Comparison of ENCODE assay signal across 14 mouse cellular contexts in genomic region chr9:65606321-65607109, GRCm38 (mm10). TPM values are rescaled to one million over a fixed set of nuclear protein-coding genes. Genes with fewer than 3 reads are reported as not detected.
DNase-seq lines count a peak whose midpoint lies in the region; ATAC-seq lines count a peak whose summit lies in the region.
"Had no signal": no experiment of that assay in that cellular context is flagged by ENCODE, and none has a peak within 500 bp of the region (broad histone marks: within the 10 kb centered on the region; RNA-seq: fewer than 3 reads in every experiment).

No protein-coding gene starts in this region.

- peaks cover 4% of the 10 kb centered on the region; the same call in 1 of the 2 replicates for H3K4me1 ChIP-seq in kidney, embryonic 16.5 days (ENCODE audit: insufficient read depth, low read length)
- peaks cover 3% of the 10 kb centered on the region; the same call in 1 of the 2 replicates for H3K4me1 ChIP-seq in limb, embryonic 11.5 days (ENCODE audit: control insufficient read depth, insufficient read depth, low read length)

- no peaks in the 10 kb centered on the region for H3K9me3 ChIP-seq in kidney, embryonic 16.5 days (ENCODE audit: low read length)
- no peaks in the 10 kb centered on the region for H3K9me3 ChIP-seq in limb, embryonic 11.5 days (ENCODE audit: control insufficient read depth, low read length)
- H3K9me3 ChIP-seq: liver, embryonic 13.5 days; neural tube, embryonic 15.5 days had no signal

- H3K36me3 ChIP-seq in kidney, embryonic 16.5 days (ENCODE audit: insufficient read depth, low read length), result no peaks in the 10 kb centered on the region
- no peaks in the 10 kb centered on the region for H3K36me3 ChIP-seq in limb, embryonic 11.5 days (ENCODE audit: control insufficient read depth, insufficient read depth, low read length)
- H3K36me3 ChIP-seq: liver, embryonic 13.5 days; neural tube, embryonic 15.5 days had no signal

- no peak overlapping the region for H3K4me3 ChIP-seq in kidney, embryonic 16.5 days (ENCODE audit: low read length)
- H3K4me3 ChIP-seq in limb, embryonic 11.5 days (ENCODE audit: low read depth, low read length), result no peak overlapping the region
- H3K4me3 ChIP-seq: left cerebral cortex, adult 2 months; liver, embryonic 13.5 days had no signal

- no peaks in the 10 kb centered on the region for H3K27me3 ChIP-seq in kidney, embryonic 16.5 days (ENCODE audit: insufficient read depth, low read length)
- H3K27me3 ChIP-seq in limb, embryonic 11.5 days (ENCODE audit: control insufficient read depth, insufficient read depth, low read length), result no peaks in the 10 kb centered on the region
- H3K27me3 ChIP-seq: neural tube, embryonic 15.5 days had no signal

- DNase-seq in kidney, adult 9 months, result no peak
- DNase-seq in ES-CJ7 (ENCODE audit: low read depth, low spot score) (peak; percentile 90), ZHBTc4 (ENCODE audit: low read depth, low spot score) (peak; percentile 88)
- DNase-seq in limb, embryonic 11.5 days (ENCODE audit: low spot score), result no peak
- DNase-seq in cerebellum, adult 9-11 months, result no peak
- no peak for DNase-seq in right cerebral cortex, adult 2 months (ENCODE audit: low spot score in 2 of 2)
- DNase-seq: cerebellum, postnatal 10 days; gastrocnemius, postnatal 25 days; liver, embryonic 13.5 days; thymus, postnatal 4 days had no signal

- H3K27ac ChIP-seq in kidney, embryonic 16.5 days (ENCODE audit: low read length), result no peak overlapping the region
- H3K27ac ChIP-seq in limb, embryonic 11.5 days (replicated peaks; ENCODE audit: low read depth, low read length), result no peak overlapping the region
- H3K27ac ChIP-seq: hindbrain, embryonic 14.5 days; left cerebral cortex, adult 2 months; liver, embryonic 13.5 days; neural tube, embryonic 15.5 days had no signal

- ATAC-seq in kidney, embryonic 16.5 days (ENCODE audit: low FRiP score, low TSS enrichment), result 0 out of 2 replicates have a peak, but pooled peaks have one; percentile 1
- ATAC-seq in limb, embryonic 11.5 days (ENCODE audit: insufficient number of reproducible peaks, low FRiP score, low TSS enrichment, low read depth), result no peak

- WGBS in kidney, embryonic 16.5 days, result 48% methylated on average over 9 of the region's 9 CpGs
- WGBS in limb, embryonic 11.5 days, result 34% methylated on average over 9 of the region's 9 CpGs

- no peak overlapping the region for H3K4me2 ChIP-seq in kidney, embryonic 16.5 days (replicated peaks; ENCODE audit: low read depth, low read length)
- H3K4me2 ChIP-seq in limb, embryonic 11.5 days (ENCODE audit: low read depth, severe bottlenecking), result no peak overlapping the region

- peak overlapping the region; percentile 41; the same call in 1 of the 2 replicates for H3K9ac ChIP-seq in kidney, embryonic 16.5 days (replicated peaks; ENCODE audit: low read length)
- H3K9ac ChIP-seq in limb, embryonic 11.5 days (ENCODE audit: low read length), result 0 out of 2 replicates have a peak overlapping the region, but pooled peaks have one; percentile 1
- H3K9ac ChIP-seq: hindbrain, embryonic 14.5 days; liver, embryonic 13.5 days; neural tube, embryonic 15.5 days had no signal

RNA-seq across cellular contexts. Expression of gene Pif1, which starts 19.6 kb away (rescaled TPM):
- 15.5 and 16.9 TPM in 2 replicates for polyA plus RNA-seq in kidney, embryonic 16.5 days (2015; fragmentation: Nextera tagmentation; extraction: Ambion mirVana)
- polyA plus RNA-seq in limb, embryonic 11.5 days (2014; fragmentation: Nextera tagmentation; extraction: Ambion mirVana), result 13.3 and 15.0 TPM in 2 replicates

RNA-seq across cellular contexts. Expression of gene Rbpms2, which starts 22.9 kb away (rescaled TPM):
- polyA plus RNA-seq in kidney, embryonic 16.5 days (2015; fragmentation: Nextera tagmentation; extraction: Ambion mirVana), result 34.4 and 36.3 TPM in 2 replicates
- polyA plus RNA-seq in limb, embryonic 11.5 days (2014; fragmentation: Nextera tagmentation; extraction: Ambion mirVana), result 29.7 and 31.5 TPM in 2 replicates

RNA-seq across cellular contexts. Expression of gene Plekho2, which starts 26.7 kb away (rescaled TPM):
- polyA plus RNA-seq in kidney, embryonic 16.5 days (2015; fragmentation: Nextera tagmentation; extraction: Ambion mirVana), result 18.7 and 19.4 TPM in 2 replicates
- 12.2 and 12.5 TPM in 2 replicates for polyA plus RNA-seq in limb, embryonic 11.5 days (2014; fragmentation: Nextera tagmentation; extraction: Ambion mirVana)

Comparison
In these comparisons a context has a peak if more than half of its experiments do, and no peak if none do; other contexts are left out.
1. DNase-seq: peak in ES-CJ7 (single experiment) and ZHBTc4 (single experiment); none in kidney, adult 9 months (single experiment), limb, embryonic 11.5 days (single experiment), cerebellum, adult 9-11 months (single experiment) and right cerebral cortex, adult 2 months (0 of 2).